Mouse (Mus musculus): ENCODE data around the gene Acox1.

DNA sequence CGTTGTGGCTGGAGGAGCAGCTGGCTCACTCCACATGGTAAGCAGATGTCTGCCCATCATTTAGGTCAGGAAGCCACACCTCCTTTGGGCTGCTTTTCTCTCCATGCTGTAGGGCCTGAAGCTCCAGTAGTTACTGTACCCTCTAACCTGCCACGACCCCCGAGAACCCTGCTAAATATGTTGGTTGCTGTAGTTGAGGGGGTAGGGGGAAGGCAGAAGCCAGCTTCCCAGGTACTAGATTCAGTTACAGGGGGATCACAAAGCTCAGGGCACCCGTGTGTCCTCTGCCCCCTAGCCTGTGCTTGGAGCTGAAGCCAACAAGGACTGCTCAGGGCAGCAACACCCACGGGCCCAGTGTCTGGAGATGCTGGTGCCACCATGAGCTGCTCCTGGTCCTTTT lies 65.3 kb downstream of the Acox1 start:
- no peak for TF ChIP-seq POLR2A (IDR thresholded peaks at IDR 0.05; ENCODE audit: borderline replicate concordance, extremely low read depth, low read depth, low read length)
- TF ChIP-seq CTCF (IDR thresholded peaks at IDR 0.05; ENCODE audit: insufficient read depth, low read length): no peak
